Mouse (Mus musculus) erythroblast, embryonic 14.5 days (primary cell): ENCODE results near the gene Rhox3a.
"Not testable (repeated sequence)": the region's sequence is repeated elsewhere in the genome, so short reads cannot be mapped to it uniquely, and the experiment has no call there.

Experiments
- GATA1 ChIP-seq: IDR thresholded peaks from 2 replicates; pipeline ENCODE4 v1.6.1; 2012; ENCODE audit warnings: low read length, inconsistent platforms, mixed read lengths
- TAL1 ChIP-seq: IDR thresholded peaks from 3 replicates; pipeline ENCODE4 v1.6.1; 2012; ENCODE audit warnings: low read length, inconsistent platforms, mixed read lengths

GRCm38 (mm10) chrX:37249619-37250018 lies at the start of gene Rhox3a:
- not testable (repeated sequence) for TF ChIP-seq GATA1, TAL1
